Mouse (Mus musculus): Measurements from ENCODE around the gene Vmn1r124.
"Not testable (repeated sequence)": the region's sequence is repeated elsewhere in the genome, so short reads cannot be mapped to it uniquely, and the experiment has no call there.

Gene Vmn1r124

GRCm38 (mm10) chr7:21260517-21260916 lies at the start of gene Vmn1r124:
Gene Vmn1r124, minus strand, starts transcription at chr7:21260617.
- DNase-seq (ENCODE audit: low spot score in 2 of 2): not testable (repeated sequence)

DNA sequence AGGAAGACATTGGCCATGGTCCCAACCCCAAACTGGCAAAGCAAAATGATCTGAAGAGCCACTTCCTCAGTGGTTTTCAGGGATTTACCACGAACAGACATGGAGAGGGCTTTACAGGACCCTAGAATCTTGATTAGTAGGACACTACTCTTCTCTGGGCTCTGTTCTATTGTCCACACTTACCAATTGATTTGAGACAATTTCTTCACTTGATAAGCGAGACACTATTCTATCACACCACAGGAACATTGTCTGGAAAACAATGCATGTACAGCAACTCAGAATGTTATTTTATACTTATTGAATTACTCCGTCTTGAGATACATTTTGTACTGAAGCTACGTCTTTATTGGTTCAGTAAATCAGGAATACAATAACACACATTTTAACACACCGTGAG lies 41.0 kb upstream of the Vmn1r124 start, which contains the start of gene Vmn1r126:
Gene Vmn1r126, minus strand, starts transcription at position 101 of the 400 bp plus-strand sequence.
- DNase-seq (ENCODE audit: low spot score in 2 of 2): not testable (repeated sequence)

DNA sequence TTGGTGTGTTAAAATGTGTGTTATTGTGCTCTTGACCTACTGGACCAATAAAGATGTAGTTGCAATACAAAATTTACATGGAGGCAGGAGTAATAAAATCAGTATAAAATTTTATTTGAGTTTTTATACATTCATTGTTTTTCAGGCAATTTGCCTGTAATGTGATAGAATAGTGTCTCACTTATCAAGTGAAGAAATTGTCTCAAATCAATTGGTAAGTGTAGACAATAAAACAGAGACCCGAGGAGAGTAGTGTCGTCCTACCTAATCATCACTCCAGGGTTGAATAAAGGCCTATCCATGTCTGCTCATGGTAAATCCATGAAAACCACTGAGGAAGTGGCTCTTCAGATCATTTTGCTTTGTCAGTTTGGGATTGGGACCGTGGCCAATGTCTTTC lies 11.5 kb upstream of the Vmn1r124 start, which contains the start of gene Vmn1r125:
Gene Vmn1r125, plus strand, starts transcription at position 301 of the 400 bp plus-strand sequence.
- not testable (repeated sequence) for DNase-seq (ENCODE audit: low spot score in 2 of 2)
